15 mouse cellular contexts compared by ENCODE assay signal in the genomic region with DNA sequence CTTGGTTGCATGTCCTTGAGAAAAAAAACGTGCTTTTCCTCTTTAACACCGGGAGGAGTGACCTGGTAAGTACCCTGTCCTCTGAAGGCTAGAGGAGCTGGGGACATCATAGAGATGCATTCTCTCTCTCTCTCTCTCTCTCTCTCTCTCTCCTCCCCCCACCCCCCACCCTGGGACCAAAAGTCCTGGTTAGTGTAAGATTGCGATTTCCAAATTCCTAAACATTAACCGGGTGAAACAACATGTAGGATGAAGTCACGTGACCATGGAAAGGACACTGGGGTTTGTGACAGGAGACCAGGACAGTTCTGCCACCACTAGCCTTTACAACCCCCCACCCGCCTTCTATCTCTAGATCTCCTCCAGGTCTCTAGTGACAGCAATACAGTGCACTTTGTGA. TPM values are rescaled to one million over a fixed set of nuclear protein-coding genes. Genes with fewer than 3 reads are reported as not detected.
DNase-seq lines count a peak whose midpoint lies in the region; ATAC-seq and TF ChIP-seq lines count a peak whose summit lies in the region.
"Had no signal": no experiment of that assay in that cellular context is flagged by ENCODE, and none has a peak within 500 bp of the region (broad histone marks: within the 10 kb centered on the region; RNA-seq: fewer than 3 reads in every experiment).

No protein-coding gene starts in this region.

- ATAC-seq in lung, embryonic 15.5 days (ENCODE audit: borderline replicate concordance, extremely low read depth, low FRiP score, low TSS enrichment) = no peak
- ATAC-seq in liver, embryonic 15.5 days (ENCODE audit: insufficient read depth) = peak; percentile 62; the same call in 1 of the 2 replicates
- no peak for ATAC-seq in neural tube, embryonic 15.5 days (ENCODE audit: low FRiP score)
- no peak for ATAC-seq in stomach, postnatal 0 days (ENCODE audit: low FRiP score, low TSS enrichment)
- ATAC-seq: activated CD4-positive, CD25-positive, alpha-beta regulatory T cell, adult 4 months had no signal

- no peak for TF ChIP-seq EP300 in stomach, postnatal 0 days (optimal IDR thresholded peaks at IDR 0.05)

- H3K9me3 ChIP-seq in lung, embryonic 15.5 days = no peaks in the 10 kb centered on the region
- H3K9me3 ChIP-seq in liver, embryonic 15.5 days (replicated peaks) = no peaks in the 10 kb centered on the region
- no peaks in the 10 kb centered on the region for H3K9me3 ChIP-seq in neural tube, embryonic 15.5 days (replicated peaks)
- H3K9me3 ChIP-seq in stomach, postnatal 0 days (ENCODE audit: control insufficient read depth, low read length) = no peaks in the 10 kb centered on the region
- H3K9me3 ChIP-seq: heart, embryonic 15.5 days; stomach, embryonic 15.5 days had no signal

- H3K4me2 ChIP-seq in lung, embryonic 15.5 days = peak overlapping the region; percentile 38
- H3K4me2 ChIP-seq in liver, embryonic 15.5 days = peak overlapping the region; percentile 40; the same call in 1 of the 2 replicates
- peak overlapping the region; percentile 34 for H3K4me2 ChIP-seq in neural tube, embryonic 15.5 days
- H3K4me2 ChIP-seq in stomach, postnatal 0 days (replicated peaks; ENCODE audit: low read depth) = no peak overlapping the region
- H3K4me2 ChIP-seq: heart, embryonic 15.5 days; stomach, embryonic 15.5 days had no signal

- H3K27ac ChIP-seq in lung, embryonic 15.5 days = no peak overlapping the region
- 0 out of 2 replicates have a peak overlapping the region, but pooled peaks have one; percentile 38 for H3K27ac ChIP-seq in liver, embryonic 15.5 days (replicated peaks)
- no peak overlapping the region for H3K27ac ChIP-seq in neural tube, embryonic 15.5 days (replicated peaks)
- no peak overlapping the region for H3K27ac ChIP-seq in stomach, postnatal 0 days (replicated peaks)
- H3K27ac ChIP-seq: heart, embryonic 15.5 days; kidney, postnatal 0 days; stomach, embryonic 15.5 days had no signal

- no peaks in the 10 kb centered on the region for H3K36me3 ChIP-seq in lung, embryonic 15.5 days
- no peaks in the 10 kb centered on the region for H3K36me3 ChIP-seq in liver, embryonic 15.5 days (replicated peaks)
- no peaks in the 10 kb centered on the region for H3K36me3 ChIP-seq in neural tube, embryonic 15.5 days
- no peaks in the 10 kb centered on the region for H3K36me3 ChIP-seq in stomach, postnatal 0 days (ENCODE audit: control insufficient read depth, insufficient read depth, low read length)
- H3K36me3 ChIP-seq: heart, embryonic 15.5 days; stomach, embryonic 15.5 days had no signal

- no peak overlapping the region for H3K9ac ChIP-seq in lung, embryonic 15.5 days
- H3K9ac ChIP-seq in liver, embryonic 15.5 days = no peak overlapping the region
- no peak overlapping the region for H3K9ac ChIP-seq in neural tube, embryonic 15.5 days (replicated peaks)
- no peak overlapping the region for H3K9ac ChIP-seq in stomach, postnatal 0 days (ENCODE audit: low read length)
- H3K9ac ChIP-seq: heart, embryonic 15.5 days; stomach, embryonic 15.5 days had no signal

- H3K27me3 ChIP-seq in lung, embryonic 15.5 days = no peaks in the 10 kb centered on the region
- peaks cover 46% of the 10 kb centered on the region for H3K27me3 ChIP-seq in liver, embryonic 15.5 days
- H3K27me3 ChIP-seq in neural tube, embryonic 15.5 days (replicated peaks) = no peaks in the 10 kb centered on the region
- H3K27me3 ChIP-seq in stomach, postnatal 0 days (ENCODE audit: control insufficient read depth, insufficient read depth, low read length) = no peaks in the 10 kb centered on the region
- H3K27me3 ChIP-seq: stomach, embryonic 15.5 days had no signal

- WGBS in lung, embryonic 15.5 days = 7% methylated on average over 6 of the region's 6 CpGs
- 9% methylated on average over 6 of the region's 6 CpGs for WGBS in liver, embryonic 15.5 days (ENCODE audit: insufficient replicate concordance)
- 17% methylated on average over 6 of the region's 6 CpGs for WGBS in neural tube, embryonic 15.5 days
- 7% methylated on average over 6 of the region's 6 CpGs for WGBS in stomach, postnatal 0 days

- peaks cover 20% of the 10 kb centered on the region; the same call in 1 of the 2 replicates for H3K4me1 ChIP-seq in lung, embryonic 15.5 days
- peaks cover 23% of the 10 kb centered on the region for H3K4me1 ChIP-seq in liver, embryonic 15.5 days (replicated peaks)
- H3K4me1 ChIP-seq in neural tube, embryonic 15.5 days = 0 out of 2 replicates have a peak, but pooled peaks cover 8% of the 10 kb centered on the region
- H3K4me1 ChIP-seq in stomach, postnatal 0 days (replicated peaks; ENCODE audit: control insufficient read depth, insufficient read depth) = no peaks in the 10 kb centered on the region
- H3K4me1 ChIP-seq: stomach, embryonic 15.5 days had no signal

- H3K4me3 ChIP-seq in lung, embryonic 15.5 days = no peak overlapping the region
- no peak overlapping the region for H3K4me3 ChIP-seq in liver, embryonic 15.5 days (replicated peaks)
- H3K4me3 ChIP-seq in neural tube, embryonic 15.5 days (replicated peaks) = no peak overlapping the region
- H3K4me3 ChIP-seq in stomach, postnatal 0 days (ENCODE audit: low read depth, low read length) = no peak overlapping the region
- H3K4me3 ChIP-seq: heart, embryonic 15.5 days; stomach, embryonic 15.5 days had no signal

- TF ChIP-seq CTCF in stomach, postnatal 0 days (IDR thresholded peaks at IDR 0.05; ENCODE audit: low read depth) = no peak

- peak; percentile 5 for DNase-seq in embryo, embryonic 9.5 days (ENCODE audit: extremely low spot score)
- no peak for DNase-seq in embryo, embryonic 11 days
- DNase-seq in lung, adult 18-20 months = no peak
- DNase-seq in stomach, postnatal 0 days (ENCODE audit: low spot score) = no peak
- no peak for DNase-seq in kidney, adult 18-20 months
- DNase-seq: cerebellum, postnatal 10 days; right cerebral cortex, postnatal 14 days; thymus, postnatal 4 days had no signal

RNA-seq across cellular contexts. Expression of gene Rnf38, which starts 19.6 kb away (rescaled TPM):
- 17.4 and 19.4 TPM in 2 replicates for polyA plus RNA-seq in lung, embryonic 15.5 days (2015; fragmentation: Nextera tagmentation; extraction: Ambion mirVana)
- polyA plus RNA-seq in liver, embryonic 15.5 days (2015; fragmentation: Nextera tagmentation; extraction: Ambion mirVana) = 10.5 and 11.0 TPM in 2 replicates
- 21.8 and 23.4 TPM in 2 replicates for polyA plus RNA-seq in neural tube, embryonic 15.5 days (2015; fragmentation: Nextera tagmentation; extraction: Ambion mirVana)
- 6.3 and 7.9 TPM in 2 replicates for polyA plus RNA-seq in stomach, postnatal 0 days (2015; fragmentation: Nextera tagmentation; extraction: Ambion mirVana)

RNA-seq across cellular contexts. Expression of gene Melk, which starts 47.5 kb away (rescaled TPM):
- polyA plus RNA-seq in lung, embryonic 15.5 days (2015; fragmentation: Nextera tagmentation; extraction: Ambion mirVana) = 57.0 and 57.5 TPM in 2 replicates
- 16.7 and 17.1 TPM in 2 replicates for polyA plus RNA-seq in liver, embryonic 15.5 days (2015; fragmentation: Nextera tagmentation; extraction: Ambion mirVana)
- 4.0 and 11.6 TPM in 2 replicates for polyA plus RNA-seq in neural tube, embryonic 15.5 days (2015; fragmentation: Nextera tagmentation; extraction: Ambion mirVana)
- polyA plus RNA-seq in stomach, postnatal 0 days (2015; fragmentation: Nextera tagmentation; extraction: Ambion mirVana) = 9.5 and 11.0 TPM in 2 replicates
